Mouse (Mus musculus) cerebellum, adult 18-20 months (tissue): ENCODE measurements around the gene Ppm1m.

Source experiments
- DNase-seq, 2 experiments: peaks; one replicate each; pipeline ENCODE4 v3.0.0; 2021

Ppm1m gene

GRCm38 (mm10) chr9:106216971-106217370 lies 17.4 kb upstream of the Ppm1m start:
- no peak for DNase-seq

DNA sequence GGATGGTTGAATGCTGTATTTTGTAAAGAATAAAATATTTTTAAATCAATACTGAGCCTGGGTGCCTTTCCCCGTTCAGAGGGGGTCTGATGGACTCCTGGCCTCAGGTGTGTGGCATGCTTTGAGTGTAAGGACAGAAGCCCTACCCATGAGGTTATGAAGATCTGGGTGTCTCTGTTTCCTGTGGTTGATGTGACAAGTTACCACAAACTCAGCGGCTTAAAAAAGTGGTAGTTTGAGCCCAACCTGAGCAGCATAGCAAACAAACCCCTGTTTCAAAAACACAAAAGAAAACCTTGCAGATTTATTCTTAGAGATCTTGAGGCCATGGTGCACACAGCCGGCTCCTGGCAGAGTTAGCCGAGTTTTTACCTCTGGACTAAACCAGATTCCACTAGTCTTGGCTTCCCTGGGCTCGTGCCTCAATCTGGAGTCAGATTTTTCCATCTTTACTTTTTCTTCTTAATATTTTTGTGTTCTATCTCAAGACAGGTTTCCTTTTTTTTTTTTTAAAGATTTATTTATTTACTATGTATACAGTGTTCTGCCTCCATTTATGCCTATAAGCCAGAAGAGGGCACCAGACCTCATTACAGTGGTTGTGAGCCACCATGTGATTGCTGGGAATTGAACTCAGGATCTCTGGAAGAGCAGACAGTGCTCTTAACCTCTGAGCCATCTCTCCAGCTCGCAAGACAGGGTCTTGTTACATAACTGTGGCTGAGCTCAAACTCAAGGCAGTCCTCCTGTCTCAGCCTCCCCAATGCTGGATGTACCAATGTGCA lies 16.0 kb upstream of the Ppm1m start:
- DNase-seq = no peak

GRCm38 (mm10) chr9:106212594-106212981 lies 13.0 kb upstream of the Ppm1m start:
- no peak for DNase-seq

DNA sequence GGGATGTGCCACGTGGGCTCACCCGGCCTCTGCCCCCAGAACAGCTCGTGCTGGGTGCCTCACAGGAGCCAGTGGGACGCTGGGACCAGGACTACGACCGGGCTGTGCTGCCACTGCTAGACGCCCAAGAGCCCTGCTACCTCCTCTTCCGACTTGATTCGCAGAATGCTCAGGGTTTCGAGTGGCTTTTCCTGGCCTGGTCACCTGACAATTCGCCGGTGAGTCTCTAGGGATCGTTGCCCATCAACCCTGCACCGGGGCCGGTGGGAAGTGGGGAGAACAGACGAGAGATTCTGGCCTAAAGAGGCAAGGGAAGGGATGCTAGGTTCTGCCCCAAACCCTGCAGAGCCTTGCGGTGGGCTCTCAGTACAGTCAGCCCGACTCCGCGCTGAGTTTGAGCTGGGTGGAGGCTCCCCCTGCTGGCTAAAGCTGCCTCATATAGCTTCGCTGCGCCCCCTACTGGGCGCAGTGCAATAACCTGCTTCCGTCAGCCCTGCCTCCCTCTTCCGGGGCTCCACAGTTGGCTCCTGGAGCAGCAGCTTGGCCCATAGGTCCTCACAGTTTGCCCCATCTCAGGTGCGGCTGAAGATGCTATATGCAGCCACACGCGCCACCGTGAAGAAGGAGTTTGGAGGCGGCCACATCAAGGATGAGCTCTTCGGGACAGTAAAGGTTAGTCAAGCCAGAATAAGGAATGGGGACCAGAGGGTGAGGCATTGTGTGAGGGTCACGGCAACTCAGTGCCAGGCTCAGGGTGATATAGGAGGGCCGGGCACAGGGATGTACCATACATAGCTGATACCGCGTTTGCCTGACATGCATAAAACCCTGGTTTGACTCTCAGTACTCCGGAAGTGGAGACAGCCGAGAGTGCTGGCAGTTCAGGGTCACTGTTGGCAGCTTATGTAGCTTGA lies 12.4 kb upstream of the Ppm1m start:
- DNase-seq = peak; percentile 78 to 89

DNA sequence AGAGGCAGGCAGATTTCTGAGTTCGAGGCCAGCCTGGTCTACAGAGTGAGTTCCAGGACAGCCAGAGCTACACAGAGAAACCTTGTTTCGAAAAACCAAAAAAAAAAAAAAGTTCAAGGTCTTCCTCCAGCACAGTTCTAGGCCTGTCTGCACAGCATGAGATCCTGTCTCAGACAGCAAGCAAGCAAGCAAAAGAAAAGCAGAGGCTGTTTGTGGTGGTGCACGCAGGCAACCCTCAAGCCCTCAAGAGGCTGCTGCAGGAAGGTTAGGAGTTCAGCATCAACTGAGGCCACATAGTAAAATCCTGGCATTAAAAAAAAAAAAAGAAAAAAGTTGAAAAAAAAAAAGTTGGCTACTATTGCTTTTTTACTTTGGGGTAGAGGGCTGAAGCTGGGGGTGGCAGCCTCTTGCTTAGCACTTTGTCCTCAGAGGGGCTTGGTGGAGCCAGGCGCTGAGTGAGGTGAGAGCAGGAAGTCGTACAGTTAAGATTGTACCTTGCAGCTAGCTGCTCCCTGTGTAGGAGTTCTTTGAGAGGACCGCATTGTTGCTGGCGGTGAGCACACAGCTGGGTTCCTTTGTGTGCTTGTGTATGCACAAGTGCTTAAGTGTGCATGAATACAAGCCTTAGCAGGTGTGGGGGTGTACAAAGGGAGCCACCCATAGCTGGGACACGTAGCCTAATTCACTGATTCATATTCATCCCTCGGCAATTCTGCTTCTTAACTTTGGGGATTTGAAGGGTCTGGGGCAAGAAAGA lies 11.5 kb upstream of the Ppm1m start:
- DNase-seq = no peak

DNA sequence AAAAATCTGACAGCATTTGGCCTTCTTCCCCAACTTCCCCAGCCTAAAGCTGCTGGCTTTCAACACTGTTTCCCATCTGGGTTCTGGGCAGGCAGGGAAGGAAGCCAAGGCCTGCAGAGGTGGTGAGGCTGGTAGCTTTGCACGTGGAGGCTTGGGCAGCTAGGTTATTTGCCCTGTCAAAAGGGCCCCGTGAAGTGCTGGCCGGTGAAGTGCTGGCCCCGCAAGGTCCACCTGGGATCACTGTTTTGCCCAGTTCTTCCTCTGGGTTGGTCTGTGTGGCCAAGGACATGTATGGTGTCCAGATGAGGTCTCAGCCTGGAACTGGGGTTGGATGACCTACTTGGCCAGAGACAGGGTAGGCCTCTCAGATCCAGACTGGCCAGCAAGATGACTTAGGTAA lies 10.4 kb upstream of the Ppm1m start:
- no peak for DNase-seq

DNA sequence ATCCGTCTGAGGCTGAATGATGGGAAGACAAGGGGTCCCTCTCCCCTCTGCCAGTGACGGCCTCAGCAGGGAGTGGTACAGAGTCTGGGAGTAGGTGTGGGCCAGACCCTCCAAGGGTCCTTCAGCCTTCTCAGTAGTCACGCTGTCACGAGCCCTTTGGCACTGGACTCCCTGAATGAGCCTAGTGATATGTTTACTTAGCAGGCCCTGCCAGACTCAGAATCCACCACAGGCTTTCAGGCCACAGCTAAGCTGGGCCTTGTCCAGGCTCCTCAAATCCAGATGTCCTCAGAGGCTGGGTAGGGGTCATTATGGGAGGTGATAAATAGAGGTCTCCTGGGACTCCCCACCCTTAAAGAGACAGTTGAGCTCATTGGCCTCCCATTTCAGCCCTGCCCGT lies 8.6 kb upstream of the Ppm1m start:
- DNase-seq = no peak

DNA sequence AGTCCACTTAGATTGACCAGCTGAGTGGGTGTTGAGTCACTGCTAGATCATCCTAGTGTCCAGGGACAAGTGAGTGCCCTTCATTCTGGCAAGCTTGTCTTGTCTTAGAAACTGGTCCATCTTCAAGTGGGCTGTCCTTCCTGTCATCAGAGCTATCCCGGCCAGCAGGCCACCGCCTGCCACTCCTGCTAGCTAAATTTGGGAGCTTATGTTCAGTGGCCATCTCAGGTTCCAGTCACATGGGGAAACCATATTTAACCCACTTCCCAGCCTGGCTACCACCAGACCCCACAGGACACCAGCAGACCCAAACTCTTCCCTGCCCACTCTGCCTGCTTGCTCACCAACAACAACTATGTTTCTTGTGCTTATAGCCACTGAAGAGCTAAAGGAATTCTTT lies 7.0 kb upstream of the Ppm1m start:
- DNase-seq = no peak

DNA sequence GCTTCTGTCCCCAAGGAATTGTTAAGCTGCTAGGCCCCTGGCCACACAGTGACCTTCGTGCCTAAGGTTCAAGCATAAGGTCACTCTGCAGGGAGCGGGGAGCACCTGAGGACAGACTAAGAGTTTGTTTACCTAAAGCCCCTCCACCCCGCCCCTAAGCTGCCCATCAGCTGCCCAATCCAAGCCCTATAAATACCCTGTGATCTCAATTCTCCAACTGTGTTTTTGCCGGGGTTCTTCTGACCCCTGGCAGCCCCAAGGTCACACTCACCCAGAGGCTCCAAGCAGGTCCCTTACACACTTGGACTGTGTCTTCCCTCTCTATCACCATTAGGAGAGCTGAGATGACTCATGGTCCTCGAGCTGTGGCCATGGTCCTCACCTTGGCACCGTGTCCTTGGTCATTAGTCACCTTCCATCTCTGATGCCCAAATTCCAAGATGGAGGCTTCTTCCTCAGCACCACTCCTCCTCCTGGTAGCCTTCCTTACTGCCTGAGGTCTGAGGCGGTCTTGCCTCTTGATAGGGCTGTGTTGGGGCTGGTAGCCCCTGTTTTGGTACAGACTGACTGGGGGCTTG lies 6.3 kb upstream of the Ppm1m start:
- peak in 1 of 2 experiments; percentile 38 for DNase-seq

GRCm38 (mm10) chr9:106203990-106204851 lies 4.7 kb upstream of the Ppm1m start:
- DNase-seq = peak; percentile 81 to 84

GRCm38 (mm10) chr9:106202819-106203636 lies 3.5 kb upstream of the Ppm1m start, which contains the start of gene Twf2:
Gene Twf2, plus strand, starts transcription at chr9:106203108.
- peak; percentile 82 to 94 for DNase-seq

DNA sequence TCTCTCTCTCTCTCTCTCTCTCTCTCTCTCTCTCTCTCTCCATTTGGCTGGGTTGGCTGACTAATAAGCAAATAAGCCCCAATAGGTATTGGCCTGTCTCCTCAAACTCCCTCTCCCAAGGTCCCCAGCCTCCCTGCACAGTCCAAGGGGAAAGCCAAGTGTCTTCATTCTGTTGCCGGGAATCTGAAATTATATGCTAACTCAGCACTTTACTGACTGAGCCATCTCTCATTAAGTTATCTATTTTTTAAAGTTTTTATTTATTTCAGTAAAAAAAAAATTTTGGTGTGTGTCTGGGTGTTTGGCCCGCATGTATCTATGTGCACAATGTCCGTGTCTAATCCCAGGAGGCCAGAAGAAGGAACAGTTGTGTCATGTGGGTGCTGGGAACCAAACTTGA lies 2.3 kb upstream of the Ppm1m start:
- DNase-seq = no peak

DNA sequence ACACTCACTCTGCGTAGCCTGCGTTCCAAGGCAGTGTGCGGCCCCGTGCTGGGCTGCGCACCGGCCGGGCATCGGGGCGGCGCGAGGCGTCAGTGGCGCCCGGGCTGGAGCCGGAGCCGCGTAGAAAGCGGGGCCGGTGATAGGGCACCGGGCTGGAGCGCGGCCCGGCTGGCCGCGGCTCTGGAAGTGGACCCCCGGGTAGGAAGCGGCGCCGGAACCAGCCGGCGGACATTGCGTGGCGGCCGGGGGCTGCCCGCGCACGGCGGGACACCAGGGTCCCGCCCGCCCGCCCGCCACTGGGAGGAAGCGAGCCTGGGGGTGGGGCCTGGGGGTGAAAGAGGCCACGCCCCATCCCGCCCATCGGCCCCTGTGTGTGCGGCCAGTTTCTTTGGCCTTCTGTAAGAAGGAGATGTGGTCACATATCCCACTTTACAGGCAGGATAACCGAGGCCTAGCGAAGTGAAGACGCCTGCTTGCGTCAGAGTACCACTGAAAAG lies 536 bp downstream of the Ppm1m start:
- DNase-seq = peak; percentile 54 to 69

DNA sequence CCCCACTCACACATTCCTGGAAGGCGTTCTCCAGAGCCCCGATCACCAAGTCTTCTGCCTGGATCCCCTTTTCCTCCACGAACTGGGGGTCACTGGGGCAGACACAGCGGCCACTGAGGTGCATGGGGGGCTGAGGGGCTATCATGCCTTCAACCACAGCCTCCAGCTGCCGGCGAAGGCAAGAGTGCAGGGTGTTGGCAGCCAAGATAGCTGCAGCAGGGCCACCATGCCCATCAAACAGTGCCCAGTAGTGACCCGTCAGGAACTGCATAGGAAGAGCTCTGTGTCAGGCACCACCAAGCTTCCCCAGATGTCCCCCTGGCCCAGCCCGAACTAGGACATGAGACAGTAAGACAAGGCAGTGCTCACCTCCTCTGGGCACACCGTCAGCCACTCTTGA lies 1.8 kb downstream of the Ppm1m start:
- DNase-seq = no peak

DNA sequence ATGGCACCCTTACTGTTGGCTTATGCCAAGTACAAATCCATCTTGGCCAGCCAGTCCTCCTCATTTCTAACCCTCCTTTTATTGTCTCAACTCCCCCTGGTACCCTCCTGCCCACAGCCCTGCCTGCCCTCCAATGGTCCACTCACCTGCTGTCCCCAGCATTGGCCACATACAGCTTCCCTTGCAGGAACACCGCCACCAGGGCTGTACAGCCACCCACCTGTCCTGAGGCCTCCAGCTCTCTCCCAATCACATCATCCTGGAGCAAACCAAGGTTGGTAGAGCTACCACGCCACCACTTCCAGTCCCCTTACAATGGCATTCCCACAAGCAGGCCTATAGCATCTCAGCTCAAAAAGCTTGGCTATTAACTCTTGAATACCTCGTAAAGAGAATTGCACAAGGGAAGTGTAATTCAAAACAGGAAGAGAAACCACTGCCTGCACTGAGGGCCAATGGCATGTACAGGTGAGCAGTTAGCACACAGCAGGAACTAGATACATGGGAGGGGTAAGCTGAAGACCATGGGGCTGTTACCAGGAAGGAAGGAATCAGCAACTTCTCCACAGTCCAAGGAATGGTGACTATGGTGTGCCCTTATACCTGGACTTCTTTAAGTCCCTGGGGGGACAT lies 2.3 kb downstream of the Ppm1m start:
- DNase-seq = no peak

DNA sequence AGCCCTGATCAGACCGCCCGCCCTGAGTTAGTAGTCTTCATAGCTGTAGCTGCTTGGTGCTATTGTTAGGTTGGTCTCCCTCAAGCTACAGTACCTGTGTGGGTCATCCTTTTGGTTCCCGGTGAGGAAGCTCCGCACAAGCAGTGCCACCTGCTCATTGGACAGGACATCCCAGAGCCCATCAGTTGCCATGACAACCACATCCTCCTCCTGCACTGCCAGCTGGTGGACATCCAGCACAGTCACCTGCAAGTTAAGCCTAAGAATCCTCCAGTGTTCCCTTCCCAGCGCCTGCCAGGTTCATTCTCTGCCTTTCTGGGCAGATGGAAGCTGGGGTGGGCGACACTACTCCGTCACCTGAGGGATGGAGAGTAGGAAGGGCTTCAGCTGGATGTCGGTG lies 3.9 kb downstream of the Ppm1m start:
- peak; percentile 77 to 87 for DNase-seq

DNA sequence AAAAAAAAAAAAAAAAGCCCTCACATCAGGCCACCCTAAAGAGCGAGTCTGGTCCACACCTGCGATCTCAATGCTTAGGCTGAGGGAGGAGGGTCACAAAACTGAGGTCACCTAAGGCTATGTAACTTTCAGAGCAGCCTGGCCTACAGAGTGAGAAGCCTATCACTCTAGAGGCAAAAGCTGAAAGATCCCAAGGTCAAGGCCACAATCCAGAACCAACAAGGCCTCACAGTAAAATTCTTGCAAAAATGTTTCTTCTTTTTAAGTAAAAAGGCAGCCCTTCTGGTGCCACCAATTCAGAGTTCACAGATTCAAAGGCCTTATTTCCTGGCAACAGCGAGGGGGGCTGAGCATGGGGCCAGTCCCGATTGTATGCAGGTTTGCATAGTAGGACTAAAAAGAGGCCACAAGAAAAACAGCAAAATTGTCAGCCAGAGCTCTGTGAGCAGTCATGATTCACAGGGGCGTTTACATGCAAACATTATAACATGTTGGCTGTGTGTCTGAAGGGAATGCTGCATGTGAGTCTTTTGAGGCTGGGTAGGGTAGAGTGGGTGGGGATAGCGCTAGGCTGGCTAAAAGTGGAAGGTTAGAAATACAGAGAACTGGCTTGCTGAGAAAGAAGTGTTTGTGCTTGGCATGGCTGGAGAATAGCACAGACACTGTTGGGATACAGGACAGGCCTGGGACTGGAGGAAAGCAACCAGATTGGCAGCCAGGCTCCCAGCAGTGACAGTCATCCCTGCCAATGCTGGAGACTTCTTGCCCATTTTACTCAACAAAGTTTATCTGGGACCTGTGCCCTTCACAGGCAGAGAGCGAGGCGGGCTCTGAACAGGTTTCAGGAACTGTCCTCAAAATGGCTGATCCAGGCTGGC lies 5.4 kb downstream of the Ppm1m start:
- DNase-seq = peak; percentile 68 to 75

DNA sequence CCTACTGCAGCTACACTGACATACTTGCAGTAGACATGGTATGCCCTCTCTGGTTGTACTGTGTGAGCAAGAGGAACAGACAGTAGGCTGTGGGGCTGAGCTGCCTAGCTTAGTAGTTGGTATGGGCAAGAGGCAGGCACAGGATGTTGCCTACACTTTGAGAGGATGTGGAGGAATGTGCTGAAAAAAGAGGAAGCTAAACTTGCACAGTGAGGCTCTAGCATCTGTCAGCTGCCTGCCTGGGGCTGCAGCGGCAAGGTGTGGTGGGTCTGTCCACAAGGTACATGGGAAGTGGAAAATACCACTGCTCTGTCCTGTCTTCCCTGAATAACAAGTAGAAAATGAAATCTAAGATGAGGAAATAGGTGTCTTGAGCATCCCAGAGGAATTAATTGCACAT lies 6.5 kb downstream of the Ppm1m start:
- DNase-seq = no peak

- DNase-seq = no peak
Measured at GRCm38 (mm10) chr9:106192024-106192423, 7.5 kb downstream of the Ppm1m start.
